Mouse (Mus musculus): ENCODE measurements around the gene Stxbp4. TPM values are rescaled to one million over a fixed set of nuclear protein-coding genes. Genes with fewer than 3 reads are reported as not detected.

Stxbp4 gene
- 10 to 100 TPM in 1 of 2 experiments, 1 to 10 TPM in 1; 9.4 to 12.2 TPM for total RNA-seq (2021)
- long read RNA-seq, experiment 1, partial matches to known transcripts = 1 of 2 reads
- long read RNA-seq, experiment 1, other reads (novel, unspliced or antisense) = 1 of 2 reads
- long read RNA-seq, experiment 2, full-length matches to known transcripts = 1 of 4 reads
- long read RNA-seq, experiment 2, partial matches to known transcripts = 1 of 4 reads
- long read RNA-seq, experiment 2, other reads (novel, unspliced or antisense) = 2 of 4 reads

- DNase-seq (ENCODE audit: low spot score in 2 of 2) = peak; percentile 95
Measured at GRCm38 (mm10) chr11:90637440-90638311, at the start of gene Stxbp4, which contains the start of gene Cox11. Gene Stxbp4, minus strand, starts transcription at chr11:90638084. Gene Cox11, plus strand, starts transcription at chr11:90638173.

- DNase-seq (ENCODE audit: low spot score in 2 of 2) = no peak
Measured at GRCm38 (mm10) chr11:90687040-90687439, 49.2 kb upstream of the Stxbp4 start.

GRCm38 (mm10) chr11:90686287-90687025 is 48.6 kb upstream of the Stxbp4 start:
- DNase-seq (ENCODE audit: low spot score in 2 of 2) = no peak

- no peak for DNase-seq (ENCODE audit: low spot score in 2 of 2)
Measured at GRCm38 (mm10) chr11:90685196-90685595, 47.3 kb upstream of the Stxbp4 start.

DNA sequence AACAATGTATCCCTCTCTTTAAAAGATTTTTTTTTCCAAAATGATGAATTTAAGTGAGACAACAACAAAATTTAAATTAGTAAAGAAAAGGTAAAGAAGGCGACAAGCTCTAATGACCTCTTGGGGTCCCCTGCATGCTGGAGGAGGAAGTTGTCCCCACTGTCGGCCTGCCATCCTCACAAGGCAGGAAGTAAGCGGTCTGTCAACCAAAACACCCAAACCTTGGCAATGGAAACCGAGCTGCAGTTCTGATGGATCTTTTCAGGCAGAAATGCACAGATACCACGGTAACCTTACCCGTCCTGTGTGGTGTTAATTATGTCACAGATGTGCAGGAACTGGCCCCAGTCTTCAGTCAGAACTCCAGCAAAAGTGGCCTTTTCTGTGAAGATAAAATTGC is 46.9 kb upstream of the Stxbp4 start:
- DNase-seq (ENCODE audit: low spot score in 2 of 2) = no peak

GRCm38 (mm10) chr11:90681171-90681570 is 43.3 kb upstream of the Stxbp4 start:
- no peak for DNase-seq (ENCODE audit: low spot score in 2 of 2)

GRCm38 (mm10) chr11:90678582-90678981 is 40.7 kb upstream of the Stxbp4 start:
- no peak for DNase-seq (ENCODE audit: low spot score in 2 of 2)

GRCm38 (mm10) chr11:90677771-90678288 is 39.9 kb upstream of the Stxbp4 start:
- DNase-seq (ENCODE audit: low spot score in 2 of 2) = no peak

- DNase-seq (ENCODE audit: low spot score in 2 of 2) = no peak
Measured at GRCm38 (mm10) chr11:90677027-90677426, 39.1 kb upstream of the Stxbp4 start.

DNA sequence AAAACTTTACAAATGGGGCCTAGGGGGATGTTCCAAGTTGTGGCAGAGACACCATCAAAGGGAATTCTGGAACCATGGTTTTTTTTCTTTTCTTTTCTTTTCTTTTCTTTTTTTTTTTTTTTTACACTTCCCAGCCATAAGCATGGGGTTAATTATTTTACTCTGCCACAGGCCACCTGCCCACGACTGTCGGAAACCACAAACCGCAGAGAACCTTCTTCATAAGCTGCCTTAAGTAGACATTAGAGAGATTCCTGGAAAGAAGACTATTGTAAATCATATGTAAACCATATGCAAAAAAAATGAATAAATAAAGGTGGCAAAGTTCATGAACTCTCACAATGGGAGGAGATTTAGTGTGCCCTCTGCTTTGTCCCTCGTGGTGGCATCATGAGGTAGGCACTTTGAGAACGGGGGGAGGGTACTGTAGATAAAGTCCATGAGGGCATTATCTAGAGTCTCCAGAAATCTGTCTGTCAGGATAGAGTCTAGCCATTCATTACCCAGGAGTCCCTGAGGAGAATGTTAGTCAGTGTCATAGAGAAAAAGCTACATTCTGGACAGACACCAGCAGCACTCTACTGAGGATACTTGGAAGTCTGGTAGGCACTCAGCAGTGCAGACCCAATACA is 37.7 kb upstream of the Stxbp4 start:
- DNase-seq (ENCODE audit: low spot score in 2 of 2) = no peak

DNA sequence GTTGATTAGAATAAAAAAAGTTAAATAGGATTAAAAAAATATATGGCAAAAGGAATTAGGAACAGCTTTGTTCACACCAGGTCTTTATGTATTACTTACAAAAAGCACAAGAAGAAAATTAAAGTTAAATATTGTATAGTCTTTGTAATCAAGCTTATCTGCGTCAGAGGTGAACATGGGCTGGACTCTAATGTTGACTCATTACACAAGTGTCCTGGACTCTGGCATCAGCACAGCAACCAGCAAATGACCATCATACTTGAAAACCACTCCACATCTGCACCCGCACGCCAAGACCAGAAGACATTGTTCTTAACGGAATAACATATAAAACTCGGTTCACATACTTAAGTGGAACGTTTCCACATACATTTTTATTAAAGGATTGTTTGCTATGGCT is 29.4 kb upstream of the Stxbp4 start:
- DNase-seq (ENCODE audit: low spot score in 2 of 2) = no peak

GRCm38 (mm10) chr11:90666916-90667315 is 29.0 kb upstream of the Stxbp4 start:
- DNase-seq (ENCODE audit: low spot score in 2 of 2) = no peak

DNA sequence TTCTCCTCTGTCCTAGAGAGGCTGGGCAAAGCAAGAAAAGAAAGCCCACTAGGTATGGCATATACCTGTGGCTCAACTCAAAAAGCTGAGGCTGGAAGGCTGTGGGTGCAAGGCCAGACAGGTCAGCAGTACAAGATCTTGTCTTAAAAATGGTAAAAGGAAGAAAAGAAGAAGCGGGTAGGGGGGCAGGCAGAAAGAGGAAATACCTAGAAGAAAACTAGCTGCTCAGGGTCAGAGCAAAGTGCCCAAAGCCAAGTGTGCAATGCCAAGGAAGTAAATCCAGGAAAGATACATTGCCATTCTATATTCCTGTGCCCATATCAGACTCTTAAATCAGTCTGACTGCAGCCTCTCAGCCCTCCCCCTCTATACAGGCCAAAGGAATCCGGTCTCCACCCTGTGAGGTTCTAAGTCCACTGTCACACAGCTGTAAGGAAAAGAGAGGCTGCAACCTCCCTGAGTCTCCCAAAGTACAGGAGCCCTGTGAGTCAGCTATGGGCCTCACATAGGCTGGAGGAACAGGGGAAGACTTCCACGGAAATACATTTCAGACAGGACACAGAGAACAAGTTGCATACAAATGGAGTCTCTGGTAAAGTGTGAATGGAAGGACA is 28.4 kb upstream of the Stxbp4 start:
- no peak for DNase-seq (ENCODE audit: low spot score in 2 of 2)

- peak in 1 of 2 experiments; percentile 59 for DNase-seq (ENCODE audit: low spot score in 2 of 2)
Measured at GRCm38 (mm10) chr11:90665161-90665560, 27.3 kb upstream of the Stxbp4 start.

DNA sequence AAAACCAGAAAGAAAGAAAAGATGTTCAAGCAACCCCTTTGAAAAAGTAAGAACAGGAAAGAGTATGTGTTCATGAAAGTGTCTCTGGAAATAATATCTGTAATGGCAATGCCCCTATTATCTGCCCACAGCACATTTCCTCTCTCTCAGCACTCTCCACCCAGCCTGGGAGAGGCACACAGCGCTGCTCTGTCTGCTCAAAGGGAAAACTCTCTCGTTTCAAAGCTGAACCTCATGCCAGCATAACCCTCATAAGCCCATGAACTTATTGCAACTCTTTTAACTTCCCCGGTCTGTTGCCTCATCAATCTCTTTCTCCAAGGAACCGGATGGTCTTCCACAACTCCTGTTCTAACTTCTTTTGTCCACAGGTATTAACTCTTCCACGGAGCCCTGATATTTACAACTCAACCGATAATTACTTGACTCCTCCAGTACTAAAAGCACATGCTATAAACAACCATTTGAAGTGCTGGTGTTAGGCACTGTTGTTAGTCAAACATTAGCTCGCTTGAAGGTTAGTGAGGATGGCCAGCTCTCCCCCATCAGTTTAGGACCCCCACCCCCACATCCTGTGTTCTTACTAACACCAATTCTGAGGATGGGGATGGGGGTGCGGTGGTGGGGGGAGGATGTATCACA is 26.6 kb upstream of the Stxbp4 start:
- no peak for DNase-seq (ENCODE audit: low spot score in 2 of 2)

DNA sequence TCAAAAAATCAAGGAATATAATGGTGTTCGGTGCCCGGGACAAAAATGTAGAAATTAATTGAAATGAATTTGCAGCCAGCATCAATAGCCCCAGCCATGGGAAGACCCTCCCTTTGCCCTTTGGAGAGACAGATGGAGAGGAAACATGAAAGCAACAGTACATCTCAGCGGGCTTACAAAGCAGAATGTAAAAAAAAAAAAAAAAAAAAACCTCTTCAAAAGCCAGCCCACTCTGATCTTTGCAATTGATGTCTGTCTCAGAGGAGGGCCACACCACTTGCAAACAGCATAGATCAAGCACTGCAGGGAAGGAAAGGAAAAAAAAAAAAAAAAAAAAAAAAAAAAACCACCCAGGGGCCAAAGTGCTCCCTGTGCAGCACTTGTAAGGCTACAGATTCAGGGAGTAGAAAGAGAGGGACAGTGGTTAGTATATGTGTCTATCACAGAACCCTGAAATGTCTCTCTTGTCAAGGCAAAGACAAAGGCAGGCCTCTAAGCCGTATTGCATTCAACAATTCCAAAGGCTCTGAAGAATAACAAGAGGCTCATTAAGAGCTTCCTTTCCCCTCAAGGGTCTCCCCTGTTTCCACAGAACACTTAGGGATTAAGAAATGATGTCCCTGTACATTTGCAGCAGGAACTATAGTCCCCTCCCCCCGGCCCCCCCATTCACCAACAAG is 25.9 kb upstream of the Stxbp4 start:
- no peak for DNase-seq (ENCODE audit: low spot score in 2 of 2)

DNA sequence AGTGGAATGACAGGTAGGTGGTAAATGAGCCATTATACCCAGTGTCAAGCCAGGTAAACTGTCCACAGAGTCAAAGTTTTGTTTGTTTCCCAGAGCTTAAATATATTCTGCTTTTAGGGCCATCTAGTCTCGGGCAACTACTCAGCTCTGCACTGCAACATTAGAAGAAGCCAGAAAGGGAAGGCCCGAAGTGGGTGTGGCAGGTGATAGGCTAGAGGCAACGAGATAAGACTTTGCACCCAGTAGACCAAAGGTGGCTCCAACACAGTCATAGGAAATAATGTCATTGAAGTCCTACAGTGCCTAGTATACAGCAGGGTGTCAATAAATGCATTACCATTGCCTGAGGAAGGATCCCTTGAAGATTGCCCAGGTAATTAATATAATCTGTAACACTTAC is 25.2 kb upstream of the Stxbp4 start:
- no peak for DNase-seq (ENCODE audit: low spot score in 2 of 2)

DNA sequence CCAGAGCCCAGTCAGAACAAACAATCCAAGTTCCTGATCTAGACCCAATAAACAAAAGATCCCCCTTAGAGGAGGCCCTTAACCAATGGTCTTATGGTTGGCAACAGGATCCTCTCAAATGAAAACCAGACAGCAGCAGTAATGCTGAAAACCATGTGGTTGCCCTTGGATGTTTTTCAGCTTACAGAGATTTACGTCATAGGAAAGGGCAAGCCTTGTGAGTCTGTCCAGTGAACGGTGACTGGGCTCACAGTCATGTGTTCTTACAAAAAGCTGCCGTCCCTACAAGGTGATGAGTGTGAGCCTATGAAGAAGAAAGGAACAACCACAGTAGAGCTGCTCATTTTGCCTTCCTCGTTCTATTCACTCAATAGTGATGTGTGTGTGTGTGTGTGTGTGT is 22.8 kb upstream of the Stxbp4 start:
- DNase-seq (ENCODE audit: low spot score in 2 of 2) = no peak

DNA sequence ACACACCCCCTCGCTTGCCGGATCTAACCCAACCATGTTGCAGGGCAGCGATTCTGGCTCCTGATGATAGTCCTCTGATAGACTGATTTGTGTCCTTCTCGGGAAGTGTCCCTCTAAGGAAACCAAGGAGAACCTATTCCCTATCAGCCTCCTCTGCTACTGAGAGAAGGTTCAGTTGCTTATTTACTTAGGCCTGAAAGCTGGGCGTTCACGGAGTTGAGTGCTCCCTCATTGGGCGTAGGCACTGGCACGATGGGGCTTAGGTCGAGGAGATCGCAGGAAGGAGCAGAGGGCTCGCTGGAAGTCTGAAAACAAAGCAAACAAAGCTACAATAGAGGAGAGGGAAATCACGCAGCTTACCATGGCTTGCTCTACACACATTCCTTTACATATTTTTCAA is 19.6 kb upstream of the Stxbp4 start:
- no peak for DNase-seq (ENCODE audit: low spot score in 2 of 2)

- DNase-seq (ENCODE audit: low spot score in 2 of 2) = no peak
Measured at GRCm38 (mm10) chr11:90652603-90653002, 14.7 kb upstream of the Stxbp4 start.

All from layer of hippocampus, postnatal 14 days (tissue).